Mouse (Mus musculus) forelimb bud, embryonic 11.5 days (tissue): ENCODE measurements around the gene Phf2.

Experiments
- DNase-seq: peaks from one replicate; pipeline ENCODE4 v3.0.0-alpha.2; 2012; ENCODE audit warnings: low read depth, low spot score

Gene Phf2

DNA sequence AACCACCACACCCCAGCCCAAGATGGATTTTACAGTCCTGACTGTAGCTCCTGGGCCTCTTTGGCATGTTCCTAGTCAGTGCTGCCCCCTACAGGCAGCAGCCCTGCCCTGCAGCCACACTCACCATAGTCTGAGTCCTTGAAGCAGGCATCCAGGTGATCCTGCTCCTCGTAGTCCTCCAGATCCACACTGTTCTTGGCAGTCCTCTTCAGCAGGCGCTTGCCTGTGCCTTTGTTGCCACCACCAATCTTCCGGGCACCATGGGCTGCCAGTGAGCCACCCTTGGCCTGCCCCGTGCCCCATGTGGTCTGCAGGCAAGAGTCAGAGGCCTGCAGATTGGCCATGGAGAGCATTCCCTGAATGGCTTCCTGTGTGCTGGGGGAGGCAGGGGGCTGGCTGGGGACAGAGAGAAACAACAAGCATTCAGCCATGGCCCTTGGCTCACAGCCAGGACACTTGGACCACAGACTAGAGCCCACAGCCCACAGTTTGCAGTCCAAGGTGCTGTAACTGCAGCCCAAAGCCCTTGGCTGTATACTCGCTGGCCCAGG, 63.4 kb downstream of the Phf2 start:
- peak; percentile 59 for DNase-seq

DNA sequence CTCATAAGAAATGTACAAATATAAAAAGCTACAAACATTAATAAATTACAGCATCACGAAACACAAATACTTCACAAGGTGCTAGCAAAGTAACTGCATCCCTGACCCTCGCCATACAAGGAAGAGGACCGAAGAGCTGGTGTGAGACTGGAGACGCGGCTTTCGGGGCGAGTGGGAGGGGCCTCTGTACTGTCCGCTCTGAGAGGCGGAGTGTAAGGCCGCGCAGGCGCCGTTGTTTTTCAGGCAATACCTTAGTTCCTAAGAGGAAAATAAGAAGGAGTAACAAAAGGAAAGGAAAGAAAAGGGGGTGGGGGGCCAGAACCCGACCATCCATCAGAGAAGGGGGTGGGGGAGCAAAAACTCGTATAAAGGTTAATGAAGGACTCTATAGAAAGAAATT, 68.7 kb downstream of the Phf2 start:
- no peak for DNase-seq

GRCm38 (mm10) chr13:48800850-48801546, 69.9 kb downstream of the Phf2 start:
- DNase-seq: peak; percentile 66

- no peak for DNase-seq
These were observed 72.6 kb downstream of the Phf2 start for GRCm38 (mm10) chr13:48798256-48798771.

GRCm38 (mm10) chr13:48796906-48797305, 74.0 kb downstream of the Phf2 start:
- no peak for DNase-seq

DNA sequence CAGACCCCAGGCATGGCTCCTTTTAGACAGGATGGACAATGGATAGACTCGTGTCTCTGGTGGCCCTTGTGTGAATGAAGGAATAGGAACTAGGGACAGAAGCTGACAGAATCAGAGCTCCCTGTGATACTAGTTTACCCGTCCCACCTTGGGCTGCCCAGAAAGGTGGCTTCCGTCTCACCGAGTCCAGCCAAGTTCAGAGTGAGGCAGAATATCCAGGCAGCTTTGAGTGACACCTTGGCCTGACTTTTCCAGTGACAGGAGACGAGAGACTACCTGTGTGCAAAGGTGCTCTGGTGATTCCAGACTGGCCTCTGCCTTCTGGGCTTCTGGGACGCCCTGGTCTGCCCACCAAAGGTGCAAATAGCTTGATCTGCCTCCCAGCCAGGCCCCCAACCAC, 75.2 kb downstream of the Phf2 start:
- DNase-seq: no peak

GRCm38 (mm10) chr13:48784594-48785298, 86.2 kb downstream of the Phf2 start:
- no peak for DNase-seq

- DNase-seq: no peak
These were observed 86.8 kb downstream of the Phf2 start for GRCm38 (mm10) chr13:48784151-48784550.

DNA sequence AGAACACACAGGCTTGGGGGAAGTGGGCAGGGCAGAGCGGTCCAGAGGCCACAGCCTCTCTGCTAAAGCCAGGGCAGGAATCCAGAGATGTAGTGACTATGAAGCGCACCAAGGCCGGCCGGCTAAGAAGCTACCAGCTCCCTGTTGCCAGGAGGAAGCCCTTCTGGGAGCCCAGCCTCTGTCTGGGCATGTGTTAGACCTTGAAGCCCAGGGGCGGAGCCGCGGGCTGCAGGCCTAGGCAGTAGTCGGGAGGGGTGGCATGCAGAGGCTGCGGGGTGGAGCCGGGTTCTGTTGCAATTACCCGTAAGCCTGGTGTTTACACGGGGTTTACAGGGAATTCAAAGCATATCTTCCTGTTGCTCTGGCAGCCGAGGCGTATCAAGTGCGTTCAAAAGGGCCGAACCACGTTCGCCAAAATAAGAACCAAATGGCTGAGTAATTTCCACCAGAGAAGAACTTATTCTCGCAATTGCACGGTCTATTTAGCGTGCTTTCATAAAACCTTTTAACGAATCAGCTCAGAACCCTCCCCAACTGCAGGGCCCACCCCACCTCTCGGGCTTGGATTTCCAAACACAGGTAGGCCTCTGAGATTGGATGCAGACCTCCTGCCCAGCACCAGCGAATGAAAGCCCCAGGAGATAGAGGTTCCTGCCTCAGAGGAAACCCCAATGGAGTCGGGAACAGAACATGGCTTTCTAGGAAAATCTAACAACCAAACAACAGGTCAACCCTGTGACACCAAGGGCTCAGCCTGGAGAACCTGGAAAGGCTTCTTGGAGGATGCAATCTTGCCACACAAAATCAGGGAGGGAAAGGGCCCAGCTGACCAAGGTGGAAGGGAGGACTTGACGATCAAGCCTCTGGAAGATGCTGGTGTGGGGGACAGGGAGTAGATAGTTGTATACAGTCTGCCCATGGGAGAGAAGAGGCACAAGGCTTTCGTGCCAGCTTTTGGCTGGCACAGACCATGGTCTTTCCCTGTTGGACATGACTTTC, 87.9 kb downstream of the Phf2 start:
- peak; percentile 54 for DNase-seq

DNA sequence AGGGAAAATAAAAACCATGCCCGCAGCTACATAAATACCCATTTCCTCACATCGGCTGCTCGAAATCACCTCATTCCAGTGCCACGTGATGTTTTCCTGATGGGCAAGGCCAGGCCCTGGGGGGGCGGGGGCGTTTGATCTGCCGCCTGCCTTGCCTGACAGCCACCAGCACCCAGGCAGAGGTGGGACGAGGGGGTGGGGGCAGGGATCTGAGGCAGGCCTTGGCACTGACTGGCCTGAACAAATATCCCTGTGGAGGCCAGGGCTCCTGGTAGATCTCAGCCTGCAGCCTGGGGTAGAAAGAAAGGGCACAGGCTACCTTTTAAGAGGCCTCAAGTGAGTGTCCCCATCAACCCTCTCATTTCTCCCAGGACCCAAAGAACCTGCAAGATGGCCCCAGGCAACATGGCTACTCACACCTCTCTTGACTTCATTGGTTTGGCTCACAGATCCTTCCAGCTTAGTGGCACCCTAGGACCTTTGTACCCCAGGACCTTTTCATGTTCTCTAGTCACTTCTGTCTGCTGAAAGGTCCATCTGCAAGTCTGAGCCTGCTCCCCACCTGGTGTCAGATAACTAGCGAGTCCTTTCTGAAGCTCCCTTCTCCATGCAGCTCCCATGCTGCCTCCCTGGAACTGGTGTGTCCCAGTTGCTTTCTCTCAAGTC, 90.4 kb downstream of the Phf2 start:
- no peak for DNase-seq

GRCm38 (mm10) chr13:48779592-48780344, 91.2 kb downstream of the Phf2 start:
- peak; percentile 28 for DNase-seq

DNA sequence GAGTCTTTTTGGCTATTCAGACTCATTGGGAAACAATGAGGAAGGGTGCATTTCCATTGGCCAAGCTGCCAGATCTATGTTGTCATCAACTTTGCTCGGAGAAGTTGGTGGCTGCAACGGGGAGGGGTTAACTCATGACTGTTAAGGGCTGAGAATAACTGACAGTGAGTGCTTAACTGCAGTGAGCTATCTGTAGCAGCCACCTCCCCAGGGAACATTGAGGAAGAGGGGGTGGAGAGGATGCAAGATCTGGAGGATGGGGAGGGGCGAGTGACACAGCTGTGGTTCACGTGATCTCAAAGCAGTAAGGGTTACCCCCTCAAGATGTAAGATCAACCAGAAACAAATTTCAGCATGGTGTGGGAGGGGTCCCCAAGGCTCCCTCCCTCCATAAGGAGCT, 92.8 kb downstream of the Phf2 start:
- DNase-seq: no peak

GRCm38 (mm10) chr13:48774506-48774905, 96.4 kb downstream of the Phf2 start:
- no peak for DNase-seq

DNA sequence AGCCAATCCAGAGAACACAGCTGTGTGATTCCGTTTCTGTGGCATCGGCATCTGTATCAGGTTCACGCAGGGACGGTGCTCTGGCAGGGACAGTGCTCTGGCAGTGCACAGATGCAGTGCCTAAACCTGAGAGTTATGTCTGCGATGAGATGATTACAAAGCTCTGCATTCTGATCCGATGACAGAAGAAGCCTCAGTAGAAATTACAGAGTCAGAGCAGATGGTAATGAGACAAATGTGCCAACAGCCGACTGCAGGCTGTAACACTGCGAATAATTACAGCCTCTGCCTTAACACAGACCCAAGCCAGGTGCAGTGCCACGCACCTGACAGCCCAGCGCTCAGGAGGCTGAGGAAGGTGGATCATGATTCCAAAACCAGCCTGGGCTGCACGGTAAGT, 102.8 kb downstream of the Phf2 start:
- no peak for DNase-seq

DNA sequence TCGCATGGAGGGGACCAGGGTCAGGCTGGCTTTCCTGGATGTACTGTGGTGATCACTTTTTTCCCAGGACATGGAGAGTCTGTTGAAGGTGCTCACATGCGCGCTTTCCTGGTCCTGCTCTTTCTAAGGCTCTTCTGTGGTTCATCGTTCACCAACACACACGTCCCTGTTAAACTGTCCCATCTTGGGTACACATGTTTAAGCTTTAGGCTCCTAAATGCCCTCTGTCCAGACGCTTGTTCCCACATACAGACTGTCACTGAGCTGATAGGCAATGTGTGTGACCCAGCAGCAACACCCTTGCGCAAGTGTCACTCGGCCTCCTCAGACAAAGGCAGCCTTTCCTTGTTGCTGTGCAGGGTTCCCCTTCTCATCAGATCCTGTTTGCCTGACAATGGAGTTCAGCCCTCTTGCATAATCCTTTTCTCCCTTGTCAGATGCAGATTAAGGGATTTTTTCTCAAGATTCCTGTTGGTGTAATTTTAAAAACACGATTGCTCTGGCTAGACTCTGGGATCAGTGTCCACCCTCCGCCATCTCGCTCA, 107.1 kb downstream of the Phf2 start:
- no peak for DNase-seq

DNA sequence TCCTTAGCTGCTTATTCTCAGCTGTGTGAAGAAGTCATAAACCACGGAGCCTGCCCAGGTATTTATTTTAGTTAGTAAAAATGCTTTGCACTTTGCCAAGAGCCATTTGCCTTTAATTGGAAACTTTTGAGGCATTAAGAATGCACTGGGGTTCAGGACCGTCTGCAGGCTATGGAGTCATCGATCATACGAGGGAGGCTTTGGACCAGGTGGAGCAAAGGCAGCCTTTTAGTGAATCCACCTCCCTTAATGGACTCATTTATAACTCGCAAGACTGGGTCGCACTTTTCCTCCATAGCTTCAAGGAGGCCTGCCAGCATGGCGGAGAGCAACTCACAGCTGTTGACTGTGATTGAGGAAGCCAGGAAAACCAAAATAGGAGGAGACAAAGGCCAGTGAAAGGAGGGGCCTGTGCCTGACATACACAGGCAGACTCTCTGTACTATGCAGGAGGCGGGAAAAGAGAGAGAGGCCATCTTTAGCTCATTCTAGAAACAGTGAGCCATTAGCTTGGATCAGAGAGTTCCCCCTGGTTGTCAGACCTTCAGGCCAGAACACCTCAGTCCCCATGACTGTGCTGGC, 110.0 kb downstream of the Phf2 start:
- DNase-seq: no peak

GRCm38 (mm10) chr13:48756769-48757168, 114.2 kb downstream of the Phf2 start:
- no peak for DNase-seq
